Mouse (Mus musculus) left cerebral cortex, adult 2 months (tissue): ENCODE results near the gene Mmgt2. TPM values are rescaled to one million over a fixed set of nuclear protein-coding genes. Genes with fewer than 3 reads are reported as not detected.

Experiments used
- DNase-seq, 2 experiments: peaks; one replicate each; pipeline ENCODE4 v3.0.0; 2021 to 2022; ENCODE audit warnings: low spot score in 2 of 2, mixed read lengths in 1 of 2; ENCODE audit errors: extremely low spot score in 1 of 2
- H3K27ac ChIP-seq: fragments of 200-600 bp; 2 replicates; pipeline ENCODE4 v1.8.1; 2022
- H3K4me3 ChIP-seq: fragments of 200-600 bp; 2 replicates; pipeline ENCODE4 v1.8.1; 2022
- CTCF ChIP-seq: fragments of 200-600 bp; IDR thresholded peaks from 2 replicates; pipeline ENCODE4 v1.8.1; 2022; ENCODE audit warnings: antibody characterized with exemption, mild to moderate bottlenecking, moderate library complexity
- intact Hi-C: fragments of 180-260 bp; cut with DNase I; formaldehyde crosslinking; loops from one replicate; pipeline ENCODE4 v1.15.1; 2025
- total RNA-seq, 2 experiments: library from RNA; stranded (reverse); gene quantifications; 2 replicates each; pipeline ENCODE4 v1.2.3; 2021

Gene Mmgt2
- total RNA-seq, 2 experiments from 2014 or later = 21.5 to 28.4 TPM

GRCm38 (mm10) chr11:62651563-62651962 is 3.1 kb downstream of the Mmgt2 start:
- intact Hi-C loops = no loop called here
- TF ChIP-seq CTCF = no peak
- Histone ChIP-seq H3K4me3 (no peak overlapping the region), H3K27ac (no peak overlapping the region)
- DNase-seq = no peak

- TF ChIP-seq CTCF = no peak
- H3K27ac ChIP-seq = no peak overlapping the region
- DNase-seq = no peak
- H3K4me3 ChIP-seq = no peak overlapping the region
- intact Hi-C loops = no loop called here
Observed at GRCm38 (mm10) chr11:62652080-62652479, 3.6 kb downstream of the Mmgt2 start.

- no peak for TF ChIP-seq CTCF
- no peak overlapping the region for H3K4me3 ChIP-seq
- intact Hi-C loops = no loop called here
- no peak for DNase-seq
- no peak overlapping the region for H3K27ac ChIP-seq
Observed at GRCm38 (mm10) chr11:62660885-62661284, 12.4 kb downstream of the Mmgt2 start.

- no peak overlapping the region for H3K27ac ChIP-seq
- DNase-seq = no peak
- intact Hi-C loops = no loop called here
- H3K4me3 ChIP-seq = no peak overlapping the region
- TF ChIP-seq CTCF = no peak
Observed at GRCm38 (mm10) chr11:62664250-62664649, 15.8 kb downstream of the Mmgt2 start.

- intact Hi-C loops = loop anchor here (2.0 kb wide), 1 partner anchor 20 kb away; the partner anchor contains the start of genes Lrrc75a and Mmgt2
- no peak overlapping the region for H3K27ac ChIP-seq
- TF ChIP-seq CTCF = no peak
- DNase-seq = no peak
- no peak overlapping the region for H3K4me3 ChIP-seq
Observed at GRCm38 (mm10) chr11:62668986-62669385, 20.5 kb downstream of the Mmgt2 start.

GRCm38 (mm10) chr11:62669471-62669870 is 21.0 kb downstream of the Mmgt2 start:
- H3K4me3 ChIP-seq = peak overlapping the region; percentile 16; the same call in 1 of the 2 replicates
- TF ChIP-seq CTCF = no peak

GRCm38 (mm10) chr11:62670006-62670405 is 21.5 kb downstream of the Mmgt2 start:
- intact Hi-C loops = no loop called here

More at GRCm38 (mm10) chr11:62669471-62669870, 21.0 kb downstream of the Mmgt2 start:
- peak; percentile 59 to 72 for DNase-seq
- intact Hi-C loops = loop anchor here (2.0 kb wide), 1 partner anchor 21 kb away; the partner anchor contains the start of genes Lrrc75a and Mmgt2
- H3K27ac ChIP-seq = peak overlapping the region; percentile 87

GRCm38 (mm10) chr11:62675480-62676289 is 27.2 kb downstream of the Mmgt2 start:
- peak; percentile 77 for TF ChIP-seq CTCF
- peak; percentile 57 to 66 for DNase-seq
- no peak overlapping the region for H3K4me3 ChIP-seq
- H3K27ac ChIP-seq = no peak overlapping the region
- intact Hi-C loops = loop anchor here (1.0 kb wide), 1 partner anchor 62 kb away; no protein-coding TSS in a partner anchor

More at GRCm38 (mm10) chr11:62670006-62670405, 21.5 kb downstream of the Mmgt2 start:
- DNase-seq = no peak
- H3K4me3 ChIP-seq = no peak overlapping the region
- TF ChIP-seq CTCF = no peak
- peak overlapping the region; percentile 87 for H3K27ac ChIP-seq

- Histone ChIP-seq H3K27ac (no peak overlapping the region), H3K4me3 (no peak overlapping the region)
- DNase-seq = no peak
- no peak for TF ChIP-seq CTCF
- intact Hi-C loops = no loop called here
Observed at GRCm38 (mm10) chr11:62676290-62676596, 27.8 kb downstream of the Mmgt2 start.

GRCm38 (mm10) chr11:62678778-62679354 is 30.4 kb downstream of the Mmgt2 start:
- H3K27ac ChIP-seq = no peak overlapping the region
- no peak for TF ChIP-seq CTCF
- intact Hi-C loops = no loop called here
- no peak for DNase-seq
- no peak overlapping the region for H3K4me3 ChIP-seq

- intact Hi-C loops = no loop called here
- TF ChIP-seq CTCF = no peak
- no peak for DNase-seq
- Histone ChIP-seq H3K4me3 (no peak overlapping the region), H3K27ac (no peak overlapping the region)
Observed at GRCm38 (mm10) chr11:62679954-62680353, 31.5 kb downstream of the Mmgt2 start.

GRCm38 (mm10) chr11:62691592-62691991 is 43.1 kb downstream of the Mmgt2 start:
- no peak for TF ChIP-seq CTCF
- intact Hi-C loops = loop anchor here (5.0 kb wide), 1 partner anchor 79 kb away; no protein-coding TSS in a partner anchor
- Histone ChIP-seq H3K4me3 (no peak overlapping the region), H3K27ac (no peak overlapping the region)
- DNase-seq = no peak
